Mouse (Mus musculus): ENCODE data around the gene Cyp4f17. TPM values are rescaled to one million over a fixed set of nuclear protein-coding genes. Genes with fewer than 3 reads are reported as not detected.

Gene Cyp4f17
- polyA plus RNA-seq, 1 experiment from 2014 or later = 6.5 TPM

DNA sequence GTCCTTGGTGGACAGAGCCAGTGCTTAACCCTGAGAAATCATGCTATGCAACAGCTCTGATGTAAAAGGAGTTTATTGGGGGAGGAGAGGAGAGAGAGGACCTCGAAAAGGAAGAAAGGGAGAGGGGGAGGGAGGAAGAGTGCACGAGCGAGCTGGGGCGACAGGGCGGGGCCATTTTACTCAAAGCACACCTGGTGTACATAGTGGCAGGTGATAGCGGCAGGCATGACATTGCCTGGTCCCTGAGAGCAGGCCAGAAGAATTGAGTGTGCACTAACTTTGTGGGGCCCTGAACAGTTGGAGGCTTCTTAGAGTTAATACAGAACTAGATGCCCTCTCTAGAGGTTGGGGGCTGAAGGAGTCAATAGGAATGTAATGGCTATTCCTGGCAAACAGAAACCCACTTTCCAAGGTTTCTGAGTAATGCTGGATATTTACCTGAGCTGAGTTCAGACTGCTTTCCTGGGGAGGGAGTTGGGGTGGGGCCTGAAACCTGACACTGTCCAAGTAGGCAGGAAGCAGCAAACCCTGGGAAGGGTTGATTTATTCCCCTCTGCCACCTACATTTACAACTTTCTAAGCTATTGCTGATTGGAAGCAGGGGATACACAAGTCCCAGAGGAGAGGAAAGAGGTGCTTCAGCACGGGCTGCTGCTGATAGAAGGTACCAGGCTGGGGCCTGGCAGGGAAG lies 71.8 kb downstream of the Cyp4f17 start:
- Histone ChIP-seq H3K4me3 (ENCODE audit: low read length) (no peak overlapping the region), H3K27me3 (ENCODE audit: control insufficient read depth, insufficient read depth, low read length) (no peaks in the 10 kb centered on the region), H3K36me3 (ENCODE audit: control insufficient read depth, insufficient read depth) (no peaks in the 10 kb centered on the region), H3K9me3 (replicated peaks; ENCODE audit: control insufficient read depth, low read length) (peaks cover 4% of the 10 kb centered on the region), H3K9ac (ENCODE audit: low read length) (no peak overlapping the region), H3K4me1 (ENCODE audit: control insufficient read depth, insufficient read depth, low read length) (no peaks in the 10 kb centered on the region), H3K4me2 (ENCODE audit: low read depth, low read length) (no peak overlapping the region), H3K27ac (ENCODE audit: low read length) (no peak overlapping the region)
- ATAC-seq (replicated peaks; ENCODE audit: extremely low read depth, insufficient read depth, low FRiP score) = no peak
- WGBS = 52% methylated on average over 7 of the region's 7 CpGs

Other genes starting within 250 kb of the Cyp4f17 start
- 54.1 and 55.4 TPM in 2 replicates for gene Brd4, start 221.3 kb upstream of the Cyp4f17 start, polyA plus RNA-seq (2015; fragmentation: Nextera tagmentation; extraction: Ambion mirVana)
- gene Akap8, start 184.8 kb upstream of the Cyp4f17 start, polyA plus RNA-seq (2015; fragmentation: Nextera tagmentation; extraction: Ambion mirVana) = 75.8 and 81.4 TPM in 2 replicates
- 99.2 and 107 TPM in 2 replicates for gene Akap8l, start 155.4 kb upstream of the Cyp4f17 start, polyA plus RNA-seq (2015; fragmentation: Nextera tagmentation; extraction: Ambion mirVana)
- gene Wiz, start 116.6 kb upstream of the Cyp4f17 start, polyA plus RNA-seq (2015; fragmentation: Nextera tagmentation; extraction: Ambion mirVana) = 10.5 and 11.1 TPM in 2 replicates
- gene Rasal3, start 102.5 kb upstream of the Cyp4f17 start, polyA plus RNA-seq (2015; fragmentation: Nextera tagmentation; extraction: Ambion mirVana) = 5.8 and 13.9 TPM in 2 replicates
- 1.5 and 3.0 TPM in 2 replicates for gene Pglyrp2, start 81.9 kb upstream of the Cyp4f17 start, polyA plus RNA-seq (2015; fragmentation: Nextera tagmentation; extraction: Ambion mirVana)
- gene Cyp4f39, start 53.3 kb upstream of the Cyp4f17 start, polyA plus RNA-seq (2015; fragmentation: Nextera tagmentation; extraction: Ambion mirVana) = 0.24 and 0.54 TPM in 2 replicates
- 16.7 and 17.6 TPM in 2 replicates for gene Cyp4f16, start 30.5 kb downstream of the Cyp4f17 start, polyA plus RNA-seq (2015; fragmentation: Nextera tagmentation; extraction: Ambion mirVana)
- not detected in 2 replicates for gene Cyp4f37, start 115.3 kb downstream of the Cyp4f17 start, polyA plus RNA-seq (2015; fragmentation: Nextera tagmentation; extraction: Ambion mirVana)
- gene Cyp4f40, start 152.8 kb downstream of the Cyp4f17 start, polyA plus RNA-seq (2015; fragmentation: Nextera tagmentation; extraction: Ambion mirVana) = not detected in 2 replicates
- gene Cyp4f15, start 179.6 kb downstream of the Cyp4f17 start, polyA plus RNA-seq (2015; fragmentation: Nextera tagmentation; extraction: Ambion mirVana) = not detected in 2 replicates